Comparison of ENCODE assay signal across 35 mouse cellular contexts in the genomic region with DNA sequence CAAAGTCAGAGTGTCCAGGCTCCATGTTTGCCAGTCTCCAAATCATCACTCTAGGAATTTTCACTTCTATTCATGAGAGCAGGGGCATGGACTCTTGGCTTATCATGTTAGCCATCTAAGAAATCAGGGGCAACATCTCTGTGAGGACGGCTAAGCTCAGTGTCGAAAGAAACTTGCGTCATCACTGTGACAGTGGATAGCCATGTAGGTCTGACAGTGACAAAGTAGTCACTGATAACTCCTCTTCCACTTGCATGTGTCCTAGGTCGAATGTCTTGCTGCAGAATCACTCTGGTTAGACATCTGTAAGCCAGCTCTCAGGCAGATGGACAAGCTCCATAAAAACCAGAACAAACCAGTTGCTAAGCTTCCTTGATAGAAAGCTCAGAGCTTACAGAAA. TPM values are rescaled to one million over a fixed set of nuclear protein-coding genes. Genes with fewer than 3 reads are reported as not detected.
DNase-seq lines count a peak whose midpoint lies in the region; ATAC-seq lines count a peak whose summit lies in the region.
"Had no signal": no experiment of that assay in that cellular context is flagged by ENCODE, and none has a peak within 500 bp of the region (broad histone marks: within the 10 kb centered on the region; RNA-seq: fewer than 3 reads in every experiment).

No protein-coding gene starts in this region.

- H3K27me3 ChIP-seq in lung, embryonic 15.5 days, result no peaks in the 10 kb centered on the region
- H3K27me3 ChIP-seq: embryonic facial prominence, embryonic 13.5 days; heart, embryonic 13.5 days; hindbrain, embryonic 15.5 days; limb, embryonic 15.5 days had no signal

- H3K27ac ChIP-seq in lung, embryonic 15.5 days, result peak overlapping the region; percentile 58
- H3K27ac ChIP-seq: embryonic facial prominence, embryonic 13.5 days; gastrocnemius, adult 2 months; heart, embryonic 13.5 days; hindbrain, embryonic 10.5 days; hindbrain, embryonic 15.5 days; limb, embryonic 10.5 days; limb, embryonic 15.5 days had no signal

- H3K4me3 ChIP-seq in lung, embryonic 15.5 days, result no peak overlapping the region
- H3K4me3 ChIP-seq: embryonic facial prominence, embryonic 13.5 days; gastrocnemius, adult 2 months; heart, embryonic 13.5 days; hindbrain, embryonic 10.5 days; hindbrain, embryonic 15.5 days; limb, embryonic 10.5 days; limb, embryonic 15.5 days had no signal

- H3K9ac ChIP-seq in lung, embryonic 15.5 days, result no peak overlapping the region
- H3K9ac ChIP-seq: embryonic facial prominence, embryonic 13.5 days; heart, embryonic 13.5 days; hindbrain, embryonic 15.5 days; limb, embryonic 15.5 days had no signal

- 20% methylated on average over 4 of the region's 4 CpGs for WGBS in lung, embryonic 15.5 days

- DNase-seq in heart, adult 11 months, result peak; percentile 64
- DNase-seq in heart, postnatal 25 days (ENCODE audit: low spot score), result no peak
- DNase-seq in lung, postnatal 4 days, result no peak
- peak; percentile 70 for DNase-seq in adrenal gland, postnatal 14 days
- DNase-seq in fat pad, adult 2 months (ENCODE audit: extremely low read depth, low read depth, low spot score), result peak; percentile 61
- DNase-seq: B cell, adult 2 months; cerebellum, adult 11 months; cerebellum, adult 9-10 months; cerebellum, postnatal 36 days; gastrocnemius, adult 2 months; heart, postnatal 10 days; kidney, adult 11 months; kidney, postnatal 14 days; layer of hippocampus, adult 9-11 months; thymus, postnatal 4 days had no signal

- intact Hi-C loops in heart, postnatal 25 days (cut with DNase I), result no loop called here

- H3K4me1 ChIP-seq in lung, embryonic 15.5 days, result peaks cover 14% of the 10 kb centered on the region; the same call in 1 of the 2 replicates
- H3K4me1 ChIP-seq: hindbrain, embryonic 15.5 days had no signal

- no peak overlapping the region for H3K4me2 ChIP-seq in lung, embryonic 15.5 days
- H3K4me2 ChIP-seq: embryonic facial prominence, embryonic 13.5 days; heart, embryonic 13.5 days; hindbrain, embryonic 15.5 days; limb, embryonic 15.5 days had no signal

- no peaks in the 10 kb centered on the region for H3K9me3 ChIP-seq in lung, embryonic 15.5 days
- H3K9me3 ChIP-seq: embryonic facial prominence, embryonic 13.5 days; heart, embryonic 13.5 days; hindbrain, embryonic 10.5 days; hindbrain, embryonic 15.5 days; limb, embryonic 10.5 days; limb, embryonic 15.5 days had no signal

- H3K36me3 ChIP-seq in lung, embryonic 15.5 days, result no peaks in the 10 kb centered on the region
- H3K36me3 ChIP-seq: embryonic facial prominence, embryonic 13.5 days; heart, embryonic 13.5 days; hindbrain, embryonic 10.5 days; hindbrain, embryonic 15.5 days; limb, embryonic 10.5 days; limb, embryonic 15.5 days had no signal

- ATAC-seq in lung, embryonic 15.5 days (ENCODE audit: borderline replicate concordance, extremely low read depth, low FRiP score, low TSS enrichment), result peak; percentile 36; the same call in 1 of the 2 replicates
- ATAC-seq: forebrain, embryonic 16.5 days; inflammation-experienced regulatory T-cells, adult 6 months; lung, postnatal 0 days; midbrain, embryonic 16.5 days had no signal

RNA-seq across cellular contexts. Expression of a gene that starts 1.8 kb away (rescaled TPM):
- 10 to 100 TPM; 25.6 to 40.3 TPM for total RNA-seq in heart, postnatal 25 days (2021)
- 1,171 and 1,249 TPM in 2 replicates for polyA plus RNA-seq in lung, embryonic 15.5 days (2015; fragmentation: Nextera tagmentation; extraction: Ambion mirVana)
- total RNA-seq in adrenal gland, postnatal 14 days (2021), result 3,758 and 4,029 TPM in 2 replicates

RNA-seq across cellular contexts. Expression of a gene that starts 45.0 kb away (rescaled TPM):
- under 1 TPM; 0.08 to 0.14 TPM for total RNA-seq in heart, postnatal 25 days (2021)
- polyA plus RNA-seq in lung, embryonic 15.5 days (2015; fragmentation: Nextera tagmentation; extraction: Ambion mirVana), result 0.43 and 0.50 TPM in 2 replicates
- 18.2 and 24.3 TPM in 2 replicates for total RNA-seq in adrenal gland, postnatal 14 days (2021)
- total RNA-seq: neutrophil, adult 5-6 weeks had no signal
- polyA plus RNA-seq: inflammation-experienced regulatory T-cells, adult 6 months had no signal

RNA-seq across cellular contexts. Expression of a gene that starts 50.5 kb away (rescaled TPM):
- total RNA-seq in heart, postnatal 25 days (2021), result not detected
- 0.11 TPM in 1 of 2 replicates, not detected in the other for polyA plus RNA-seq in lung, embryonic 15.5 days (2015; fragmentation: Nextera tagmentation; extraction: Ambion mirVana)
- not detected in 2 replicates for total RNA-seq in adrenal gland, postnatal 14 days (2021)
- total RNA-seq: gastrocnemius, adult 2 months; gastrocnemius, postnatal 4 days; heart, adult 8-10 months; heart, postnatal 10 days; left cerebral cortex, postnatal 10 days had no signal
- polyA plus RNA-seq: embryonic facial prominence, embryonic 13.5 days; forebrain, embryonic 11.5 days; forebrain, embryonic 16.5 days; heart, embryonic 13.5 days; hindbrain, embryonic 10.5 days; hindbrain, embryonic 15.5 days; inflammation-experienced regulatory T-cells, adult 6 months; kidney, embryonic 14.5 days; limb, embryonic 10.5 days; midbrain, embryonic 16.5 days; neural tube, embryonic 11.5 days; stomach, embryonic 14.5 days; testis, adult 2 months had no signal

Comparison
In these comparisons a context has a peak if more than half of its experiments do, and no peak if none do; other contexts are left out.
1. DNase-seq: peak in heart, adult 11 months (single experiment), adrenal gland, postnatal 14 days (single experiment) and fat pad, adult 2 months (single experiment); none in heart, postnatal 25 days (single experiment) and lung, postnatal 4 days (0 of 2).
2. RNA of a gene that starts 1.8 kb away (total RNA-seq): 3,758 to 4,029 TPM in adrenal gland, postnatal 14 days; 25.6 to 40.3 TPM in heart, postnatal 25 days; every median in the first group is over 10 times any median in the second.
3. RNA of a gene that starts 45.0 kb away (total RNA-seq): 18.2 to 24.3 TPM in adrenal gland, postnatal 14 days; 0.08 to 0.14 TPM in heart, postnatal 25 days; every median in the first group is over 10 times any median in the second.